Mouse (Mus musculus) heart, postnatal 0 days (tissue): ENCODE measurements at regions not wholly inside any gene's neighbourhood (a gene's known extent, or its start where the extent isn't known, plus 50 kb on each side); places are given as distances from the start of the nearest gene placed in this dataset.

Source experiments
- ATAC-seq: fragments of 200-750 bp; cut with Nextera tagmentation; 2 replicates; pipeline ENCODE4 v1.8.0; 2017; ENCODE audit warnings: low read depth, moderate number of reproducible peaks, moderate library complexity; ENCODE audit not compliant: insufficient read depth
- DNase-seq: peaks from one replicate; pipeline ENCODE4 v3.0.0-alpha.2; 2016; ENCODE audit warnings: low spot score
- H3K27ac ChIP-seq: fragments of 300-500 bp; sonication (generic); 2 replicates; pipeline ENCODE4 v1.5.1; 2014; ENCODE audit warnings: low read depth, mild to moderate bottlenecking
- H3K27me3 ChIP-seq: fragments of 300-500 bp; sonication (generic); 2 replicates; pipeline ENCODE4 v1.6.1; 2014; ENCODE audit warnings: low read length, mixed read lengths; ENCODE audit not compliant: control insufficient read depth, insufficient read depth
- H3K36me3 ChIP-seq: fragments of 300-500 bp; sonication (generic); replicated peaks from 2 replicates; pipeline ENCODE4 v1.6.1; 2014; ENCODE audit warnings: low read length, mixed read lengths; ENCODE audit not compliant: control insufficient read depth, insufficient read depth
- H3K4me1 ChIP-seq: fragments of 300-500 bp; sonication (generic); 2 replicates; pipeline ENCODE4 v1.6.1; 2014; ENCODE audit warnings: antibody characterized with exemption; ENCODE audit not compliant: control insufficient read depth, insufficient read depth
- H3K4me2 ChIP-seq: fragments of 300-500 bp; sonication (generic); 2 replicates; pipeline ENCODE4 v1.6.1; 2014; ENCODE audit warnings: low read depth, mild to moderate bottlenecking, low read length, moderate library complexity
- H3K4me3 ChIP-seq: fragments of 300-500 bp; sonication (generic); 2 replicates; pipeline ENCODE4 v1.5.1; 2014; ENCODE audit warnings: low read depth, low read length
- H3K9ac ChIP-seq: fragments of 300-500 bp; sonication (generic); replicated peaks from 2 replicates; pipeline ENCODE4 v1.6.1; 2014; ENCODE audit warnings: low read depth, low read length, mixed read lengths
- H3K9me3 ChIP-seq: fragments of 300-500 bp; sonication (generic); replicated peaks from 2 replicates; pipeline ENCODE4 v1.6.1; 2016; ENCODE audit warnings: low read length; ENCODE audit not compliant: control insufficient read depth
- CTCF ChIP-seq: IDR thresholded peaks from 2 replicates; pipeline ENCODE4 v1.5.1; 2016; ENCODE audit warnings: antibody characterized with exemption, control low read depth, low read depth
- EP300 ChIP-seq: IDR thresholded peaks from 2 replicates; pipeline ENCODE4 v1.6.1; 2016; ENCODE audit warnings: antibody characterized with exemption, low read depth
- WGBS: fragments of 180-500 bp; shearing (Covaris S2); extraction: QIAGEN DNeasy Blood & Tissue Kit; methylation state at CpG from one replicate; pipeline ENCODE4 v1.1.7; 2014; 5-methylcytosine and 5-hydroxymethylcytosine counted together

DNA sequence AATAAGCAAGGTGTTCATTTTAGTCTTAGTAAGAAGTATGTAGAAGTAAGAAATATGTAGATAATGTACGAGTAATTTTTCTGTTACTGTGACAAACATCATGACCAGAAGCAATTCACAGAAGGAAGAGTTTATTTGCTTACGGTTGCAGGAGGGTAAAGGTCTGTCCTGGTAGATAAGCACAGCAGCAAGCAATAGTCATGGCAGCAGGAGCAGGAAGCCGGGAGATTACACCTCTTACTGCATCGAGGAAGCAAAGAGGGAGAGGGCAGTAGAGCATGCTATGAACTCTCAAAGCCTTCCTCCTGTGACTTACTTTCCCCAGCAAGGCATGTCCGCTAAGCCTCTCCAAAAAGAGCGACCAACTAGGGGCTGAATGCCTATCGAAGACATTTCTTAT is 69.0 kb upstream of the Dab2 start:
- DNase-seq (no peak), ATAC-seq (no peak)
- H3K9ac ChIP-seq: no peak overlapping the region
- no peaks in the 10 kb centered on the region for H3K27me3 ChIP-seq
- H3K4me1 ChIP-seq: peaks cover 9% of the 10 kb centered on the region
- no peaks in the 10 kb centered on the region for H3K36me3 ChIP-seq
- no peak overlapping the region for H3K4me2 ChIP-seq
- TF ChIP-seq CTCF (no peak), EP300 (no peak)
- H3K9me3 ChIP-seq: no peaks in the 10 kb centered on the region; the same call in 1 of the 2 replicates
- no peak overlapping the region for H3K27ac ChIP-seq
- 60% methylated on average over 7 of the region's 7 CpGs for WGBS
- no peak overlapping the region for H3K4me3 ChIP-seq

DNA sequence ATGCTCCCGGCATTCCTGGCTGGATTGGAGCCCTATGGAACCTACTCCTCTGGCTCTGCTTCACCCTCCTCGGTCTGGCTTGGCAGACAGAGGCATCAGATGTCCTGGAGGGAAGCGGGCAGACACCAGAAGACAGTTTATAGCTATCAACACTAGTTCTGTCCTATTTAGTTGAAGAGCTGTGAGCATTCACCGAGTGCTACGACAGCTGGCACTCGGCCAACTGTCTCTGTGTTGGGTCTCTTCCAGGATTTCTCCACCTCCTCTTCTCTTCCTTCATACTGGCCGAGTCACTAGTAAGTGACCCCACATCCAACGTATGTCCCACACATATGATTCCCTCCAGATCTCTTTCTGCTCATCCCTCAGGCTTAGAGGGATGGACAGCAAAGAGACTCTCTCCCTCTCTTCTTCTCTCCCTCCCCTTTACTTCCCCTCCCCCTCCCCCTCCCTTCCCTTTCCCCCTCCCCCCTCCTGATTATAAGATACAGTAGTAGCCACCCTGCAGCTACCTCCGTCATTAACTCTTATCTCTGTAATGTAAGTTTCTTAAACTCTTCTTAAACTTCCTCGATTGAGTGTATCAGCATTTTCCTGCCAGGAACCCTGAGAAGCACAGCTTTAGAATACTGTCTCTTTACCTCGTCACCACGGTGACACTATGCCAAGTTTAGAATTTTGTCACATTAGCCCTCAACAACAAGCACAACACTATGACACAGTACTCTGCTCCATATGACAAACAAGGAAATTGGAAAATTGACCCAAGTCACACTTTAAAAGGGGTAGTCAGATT is 68.1 kb upstream of the Dab2 start:
- H3K4me1 ChIP-seq: peaks cover 9% of the 10 kb centered on the region
- no peak overlapping the region for H3K27ac ChIP-seq
- peak overlapping the region; percentile 17; the same call in 1 of the 2 replicates for H3K4me2 ChIP-seq
- H3K9me3 ChIP-seq: no peaks in the 10 kb centered on the region; the same call in 1 of the 2 replicates
- no peak for DNase-seq
- ATAC-seq: 0 out of 2 replicates have a peak, but pooled peaks have one; percentile 14
- 14% methylated on average over 12 of the region's 12 CpGs for WGBS
- H3K4me3 ChIP-seq: no peak overlapping the region
- TF ChIP-seq EP300 (no peak), CTCF (no peak)
- no peaks in the 10 kb centered on the region for H3K36me3 ChIP-seq
- H3K9ac ChIP-seq: no peak overlapping the region
- no peaks in the 10 kb centered on the region for H3K27me3 ChIP-seq

DNA sequence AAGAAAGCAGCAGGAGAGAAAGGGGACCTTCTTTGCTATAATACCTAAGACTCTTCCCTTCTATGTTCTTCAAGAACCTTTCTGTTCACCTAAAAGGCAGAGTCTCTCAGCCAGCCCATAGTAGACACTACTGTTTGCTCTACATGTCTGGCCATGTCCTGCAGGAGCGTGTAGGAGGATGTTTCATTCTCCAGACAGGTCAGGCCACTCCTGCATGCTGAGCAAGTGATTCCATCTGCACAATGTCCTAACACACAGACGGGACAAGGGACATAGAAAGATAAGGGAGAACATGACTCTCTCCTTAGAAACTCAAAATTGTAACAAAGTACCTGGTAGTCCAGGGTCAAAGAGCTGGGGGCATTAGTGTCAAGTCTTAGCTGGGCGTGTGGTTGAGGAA is 66.0 kb upstream of the Dab2 start:
- no peak for DNase-seq
- 47% methylated on average over 3 of the region's 3 CpGs for WGBS
- Histone ChIP-seq H3K36me3 (no peaks in the 10 kb centered on the region), H3K27me3 (no peaks in the 10 kb centered on the region), H3K9ac (no peak overlapping the region), H3K4me1 (peaks cover 9% of the 10 kb centered on the region), H3K4me2 (no peak overlapping the region), H3K9me3 (no peaks in the 10 kb centered on the region; the same call in 1 of the 2 replicates), H3K27ac (no peak overlapping the region), H3K4me3 (no peak overlapping the region)
- no peak for ATAC-seq
- TF ChIP-seq EP300: no peak

DNA sequence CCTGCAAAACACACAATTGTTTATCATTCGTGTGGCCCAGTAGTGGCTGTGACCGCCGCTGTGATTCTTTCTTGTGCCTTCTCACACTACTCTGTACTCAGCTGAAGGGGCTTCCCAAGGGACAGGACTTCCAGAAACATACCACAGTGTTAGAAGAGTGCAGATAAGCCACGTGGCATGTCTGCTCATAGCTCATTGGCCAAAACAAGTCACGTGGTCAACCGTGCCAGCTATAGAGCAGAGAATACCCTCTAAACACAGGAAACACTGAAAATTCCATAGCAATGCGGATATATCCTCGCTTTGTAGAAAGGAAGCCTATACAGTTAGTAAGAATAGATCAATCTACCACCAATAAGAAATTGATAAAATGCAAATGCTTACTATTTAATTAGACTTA is 63.0 kb upstream of the Dab2 start:
- no peak overlapping the region for H3K4me2 ChIP-seq
- no peaks in the 10 kb centered on the region; the same call in 1 of the 2 replicates for H3K4me1 ChIP-seq
- H3K27ac ChIP-seq: no peak overlapping the region
- H3K36me3 ChIP-seq: no peaks in the 10 kb centered on the region
- WGBS: 79% methylated on average over 8 of the region's 8 CpGs
- no peak for ATAC-seq
- H3K27me3 ChIP-seq: no peaks in the 10 kb centered on the region
- H3K9me3 ChIP-seq: no peaks in the 10 kb centered on the region; the same call in 1 of the 2 replicates
- no peak overlapping the region for H3K4me3 ChIP-seq
- no peak overlapping the region for H3K9ac ChIP-seq
- DNase-seq: no peak
- no peak for TF ChIP-seq CTCF
- no peak for TF ChIP-seq EP300

DNA sequence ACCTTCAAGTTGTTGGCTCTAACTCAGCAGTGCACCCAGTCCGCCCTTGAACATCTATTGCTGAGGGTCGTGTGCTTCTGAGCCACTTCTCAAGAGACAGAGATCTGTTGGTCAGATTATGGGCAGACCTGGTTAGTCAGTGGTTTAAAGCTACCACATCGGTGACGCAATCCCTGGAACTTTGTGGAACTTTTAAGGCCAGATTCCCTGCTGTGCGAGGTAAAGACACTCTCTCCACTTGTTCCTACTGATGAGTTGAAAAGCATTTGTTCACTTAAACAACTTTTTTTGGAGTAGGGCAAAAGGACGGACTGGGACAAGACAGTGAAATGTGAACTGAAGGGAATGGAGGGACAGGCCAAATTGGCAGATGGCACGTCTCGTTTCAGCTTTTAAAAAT is 61.9 kb upstream of the Dab2 start:
- no peaks in the 10 kb centered on the region; the same call in 1 of the 2 replicates for H3K9me3 ChIP-seq
- no peaks in the 10 kb centered on the region for H3K27me3 ChIP-seq
- no peak overlapping the region for H3K4me3 ChIP-seq
- no peaks in the 10 kb centered on the region; the same call in 1 of the 2 replicates for H3K4me1 ChIP-seq
- no peak overlapping the region for H3K27ac ChIP-seq
- DNase-seq (no peak), ATAC-seq (no peak)
- 47% methylated on average over 8 of the region's 8 CpGs for WGBS
- TF ChIP-seq EP300 (no peak), CTCF (no peak)
- no peak overlapping the region for H3K9ac ChIP-seq
- H3K36me3 ChIP-seq: no peaks in the 10 kb centered on the region
- no peak overlapping the region for H3K4me2 ChIP-seq

DNA sequence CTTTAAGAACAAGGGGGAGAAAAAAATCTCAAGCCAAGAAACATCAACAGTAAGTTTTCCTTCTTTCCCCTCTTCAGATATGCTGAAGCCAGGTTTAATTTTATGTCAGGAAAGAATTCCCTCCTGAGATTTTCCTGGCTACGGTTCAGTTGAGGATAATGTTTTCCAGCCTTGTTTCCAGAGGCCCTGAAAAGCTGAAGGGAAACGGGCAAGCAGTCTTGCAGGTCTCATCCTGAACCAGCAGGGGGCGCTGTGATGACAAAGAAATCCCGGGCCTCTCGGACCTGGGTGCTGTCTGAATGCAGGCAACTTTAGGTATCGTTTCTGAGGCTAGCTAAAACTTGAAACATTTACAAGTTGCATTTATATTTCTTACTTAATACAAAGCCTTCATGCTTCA is 61.5 kb upstream of the Dab2 start:
- no peaks in the 10 kb centered on the region; the same call in 1 of the 2 replicates for H3K9me3 ChIP-seq
- no peak overlapping the region for H3K9ac ChIP-seq
- H3K4me3 ChIP-seq: no peak overlapping the region
- H3K4me1 ChIP-seq: no peaks in the 10 kb centered on the region; the same call in 1 of the 2 replicates
- no peaks in the 10 kb centered on the region for H3K36me3 ChIP-seq
- no peak overlapping the region for H3K27ac ChIP-seq
- DNase-seq (peak; percentile 72), ATAC-seq (peak; percentile 75)
- WGBS: 1% methylated on average over 6 of the region's 6 CpGs
- TF ChIP-seq CTCF: peak; percentile 90
- TF ChIP-seq EP300: no peak
- H3K4me2 ChIP-seq: no peak overlapping the region
- no peaks in the 10 kb centered on the region for H3K27me3 ChIP-seq
